Mouse (Mus musculus) embryonic facial prominence, embryonic 11.5 days (tissue): ENCODE measurements around the gene Ahdc1. TPM values are rescaled to one million over a fixed set of nuclear protein-coding genes. Genes with fewer than 3 reads are reported as not detected.
A peak's percentile ranks its signal among the peaks of the same experiment; 100 is the strongest.
"Not testable (repeated sequence)": the region's sequence is repeated elsewhere in the genome, so short reads cannot be mapped to it uniquely, and the experiment has no call there.

Source experiments
- ATAC-seq: fragments of 200-750 bp; cut with Nextera tagmentation; replicated peaks from 2 replicates; pipeline ENCODE4 v1.8.0; 2017; ENCODE audit warnings: low read depth; ENCODE audit not compliant: insufficient number of reproducible peaks, low FRiP score, low TSS enrichment
- DNase-seq: peaks from one replicate; pipeline ENCODE4 v3.0.0-alpha.2; 2015; ENCODE audit warnings: low spot score
- H3K27ac ChIP-seq: fragments of 300-500 bp; sonication (generic); replicated peaks from 2 replicates; pipeline ENCODE4 v1.5.1; 2014; ENCODE audit warnings: mild to moderate bottlenecking, low read depth, low read length, control low read depth
- H3K27me3 ChIP-seq: fragments of 300-500 bp; sonication (generic); 2 replicates; pipeline ENCODE4 v1.6.1; 2014; ENCODE audit warnings: mild to moderate bottlenecking, low read length, moderate library complexity, mixed read lengths; ENCODE audit not compliant: control insufficient read depth, insufficient read depth
- H3K36me3 ChIP-seq: fragments of 300-500 bp; sonication (generic); replicated peaks from 2 replicates; pipeline ENCODE4 v1.6.1; 2014; ENCODE audit warnings: low read depth, mild to moderate bottlenecking, low read length, moderate library complexity, mixed read lengths; ENCODE audit not compliant: control insufficient read depth, insufficient read depth
- H3K4me1 ChIP-seq: fragments of 300-500 bp; sonication (generic); 2 replicates; pipeline ENCODE4 v1.6.1; 2014; ENCODE audit warnings: low read length, mixed read lengths; ENCODE audit not compliant: control insufficient read depth, insufficient read depth
- H3K4me2 ChIP-seq: fragments of 300-500 bp; sonication (generic); 2 replicates; pipeline ENCODE4 v1.6.1; 2014; ENCODE audit warnings: low read depth, mild to moderate bottlenecking, control low read depth, low read length, moderate library complexity
- H3K4me3 ChIP-seq: fragments of 300-500 bp; sonication (generic); 2 replicates; pipeline ENCODE4 v1.5.1; 2014; ENCODE audit warnings: low read depth, low read length, control low read depth
- H3K9ac ChIP-seq: fragments of 300-500 bp; sonication (generic); replicated peaks from 2 replicates; pipeline ENCODE4 v1.6.1; 2014; ENCODE audit warnings: mild to moderate bottlenecking, control low read depth, low read length
- H3K9me3 ChIP-seq: fragments of 300-500 bp; sonication (generic); replicated peaks from 2 replicates; pipeline ENCODE4 v1.6.1; 2016; ENCODE audit warnings: mild to moderate bottlenecking, low read length, inconsistent platforms, mixed read lengths; ENCODE audit not compliant: control insufficient read depth
- WGBS: fragments of 180-500 bp; shearing (Covaris S2); extraction: QIAGEN DNeasy Blood & Tissue Kit; methylation state at CpG from one replicate; pipeline ENCODE4 v1.1.7; 2014; 5-methylcytosine and 5-hydroxymethylcytosine counted together
- polyA plus RNA-seq: library from polyadenylated mRNA; unstranded; fragments of >200 nt; fragmentation: Nextera tagmentation; extraction: Ambion mirVana; gene quantifications from 2 replicates; pipeline ENCODE4 v1.2.1, GENCODE M21; 2014

Gene Ahdc1
- polyA plus RNA-seq, 1 experiment from 2014 or later: 6.6 TPM

- Histone ChIP-seq H3K9me3 (no peaks in the 10 kb centered on the region), H3K27me3 (no peaks in the 10 kb centered on the region), H3K27ac (no peak overlapping the region), H3K9ac (0 out of 2 replicates have a peak overlapping the region, but pooled peaks have one; percentile 23), H3K4me2 (no peak overlapping the region), H3K4me1 (peaks cover 2% of the 10 kb centered on the region; the same call in 1 of the 2 replicates), H3K36me3 (no peaks in the 10 kb centered on the region), H3K4me3 (no peak overlapping the region)
- WGBS: 52% methylated on average over 10 of the region's 10 CpGs
- DNase-seq: no peak
- ATAC-seq: no peak
Measured at GRCm38 (mm10) chr4:133002896-133003295, 8.2 kb upstream of the Ahdc1 start.

GRCm38 (mm10) chr4:133003316-133004018, 7.6 kb upstream of the Ahdc1 start:
- ATAC-seq: no peak
- no peaks in the 10 kb centered on the region for H3K27me3 ChIP-seq
- H3K36me3 ChIP-seq: no peaks in the 10 kb centered on the region
- DNase-seq: no peak
- H3K4me1 ChIP-seq: peaks cover 6% of the 10 kb centered on the region; the same call in 1 of the 2 replicates
- H3K4me3 ChIP-seq: no peak overlapping the region
- H3K9me3 ChIP-seq: no peaks in the 10 kb centered on the region
- H3K9ac ChIP-seq: 0 out of 2 replicates have a peak overlapping the region, but pooled peaks have one; percentile 4
- no peak overlapping the region for H3K4me2 ChIP-seq
- no peak overlapping the region for H3K27ac ChIP-seq
- WGBS: 36% methylated on average over 21 of the region's 21 CpGs

- 6% methylated on average over 3 of the region's 3 CpGs for WGBS
- Histone ChIP-seq H3K27ac (no peak overlapping the region), H3K27me3 (no peaks in the 10 kb centered on the region), H3K9me3 (no peaks in the 10 kb centered on the region), H3K4me1 (peaks cover 6% of the 10 kb centered on the region; the same call in 1 of the 2 replicates), H3K4me2 (no peak overlapping the region), H3K4me3 (no peak overlapping the region), H3K9ac (no peak overlapping the region), H3K36me3 (no peaks in the 10 kb centered on the region)
- DNase-seq: peak; percentile 93
- no peak for ATAC-seq
Measured at GRCm38 (mm10) chr4:133005233-133005632, 5.8 kb upstream of the Ahdc1 start.

GRCm38 (mm10) chr4:133005885-133006451, 5.1 kb upstream of the Ahdc1 start:
- not testable (repeated sequence) for H3K27ac ChIP-seq, H3K36me3 ChIP-seq, H3K9ac ChIP-seq, H3K4me3 ChIP-seq, H3K27me3 ChIP-seq, H3K4me2 ChIP-seq, DNase-seq, H3K9me3 ChIP-seq, H3K4me1 ChIP-seq, ATAC-seq
- WGBS: 56% methylated on average over 6 of the region's 6 CpGs

GRCm38 (mm10) chr4:133007513-133008380, 3.3 kb upstream of the Ahdc1 start:
- Histone ChIP-seq H3K27ac (no peak overlapping the region), H3K27me3 (no peaks in the 10 kb centered on the region), H3K4me2 (no peak overlapping the region; the same call in 1 of the 2 replicates), H3K36me3 (no peaks in the 10 kb centered on the region), H3K9ac (0 out of 2 replicates have a peak overlapping the region, but pooled peaks have one; percentile 18), H3K4me3 (no peak overlapping the region), H3K4me1 (peaks cover 5% of the 10 kb centered on the region; the same call in 1 of the 2 replicates), H3K9me3 (no peaks in the 10 kb centered on the region)
- ATAC-seq (no peak), DNase-seq (no peak)
- WGBS: 11% methylated on average over 15 of the region's 15 CpGs

- Histone ChIP-seq H3K27ac (no peak overlapping the region), H3K27me3 (no peaks in the 10 kb centered on the region), H3K9me3 (no peaks in the 10 kb centered on the region), H3K4me3 (no peak overlapping the region), H3K4me1 (peaks cover 8% of the 10 kb centered on the region; the same call in 1 of the 2 replicates), H3K4me2 (no peak overlapping the region), H3K9ac (no peak overlapping the region), H3K36me3 (no peaks in the 10 kb centered on the region)
- no peak for ATAC-seq
- peak; percentile 79 for DNase-seq
- under 1% methylated on average over 4 of the region's 4 CpGs for WGBS
Measured at GRCm38 (mm10) chr4:133009131-133009530, 1.9 kb upstream of the Ahdc1 start.

- no peaks in the 10 kb centered on the region for H3K9me3 ChIP-seq
- no peak overlapping the region for H3K27ac ChIP-seq
- DNase-seq: no peak
- 66% methylated on average over 5 of the region's 5 CpGs for WGBS
- H3K36me3 ChIP-seq: no peaks in the 10 kb centered on the region
- H3K4me3 ChIP-seq: no peak overlapping the region
- H3K9ac ChIP-seq: no peak overlapping the region
- peaks cover 8% of the 10 kb centered on the region; the same call in 1 of the 2 replicates for H3K4me1 ChIP-seq
- no peak for ATAC-seq
- no peak overlapping the region for H3K4me2 ChIP-seq
- H3K27me3 ChIP-seq: no peaks in the 10 kb centered on the region
Measured at GRCm38 (mm10) chr4:133009676-133010075, 1.4 kb upstream of the Ahdc1 start.
